Mouse (Mus musculus) embryonic facial prominence, embryonic 14.5 days (tissue): ENCODE data around the gene Olfr287. TPM values are rescaled to one million over a fixed set of nuclear protein-coding genes. Genes with fewer than 3 reads are reported as not detected.

ENCODE experiments used
- ATAC-seq: fragments of 200-750 bp; cut with Nextera tagmentation; 2 replicates; pipeline ENCODE4 v1.8.0; 2017; ENCODE audit warnings: low read depth, moderate number of reproducible peaks, moderate TSS enrichment
- DNase-seq: peaks from one replicate; pipeline ENCODE4 v3.0.0-alpha.2; 2015; ENCODE audit warnings: low spot score
- H3K27ac ChIP-seq: fragments of 300-500 bp; sonication (generic); replicated peaks from 2 replicates; pipeline ENCODE4 v1.5.1; 2014; ENCODE audit warnings: low read depth, mild to moderate bottlenecking, low read length, moderate library complexity
- H3K27me3 ChIP-seq: fragments of 300-500 bp; sonication (generic); replicated peaks from 2 replicates; pipeline ENCODE4 v1.6.1; 2014; ENCODE audit warnings: low read length; ENCODE audit not compliant: control insufficient read depth, insufficient read depth
- H3K36me3 ChIP-seq: fragments of 300-500 bp; sonication (generic); 2 replicates; pipeline ENCODE4 v1.6.1; 2014; ENCODE audit warnings: low read length, mixed read lengths; ENCODE audit not compliant: control insufficient read depth, insufficient read depth
- H3K4me1 ChIP-seq: fragments of 300-500 bp; sonication (generic); 2 replicates; pipeline ENCODE4 v1.6.1; 2014; ENCODE audit warnings: antibody characterized with exemption, low read length; ENCODE audit not compliant: control insufficient read depth, insufficient read depth
- H3K4me2 ChIP-seq: fragments of 300-500 bp; sonication (generic); 2 replicates; pipeline ENCODE4 v1.6.1; 2014; ENCODE audit warnings: low read depth, mild to moderate bottlenecking, low read length, moderate library complexity, mixed read lengths
- H3K4me3 ChIP-seq: fragments of 300-500 bp; sonication (generic); 2 replicates; pipeline ENCODE4 v1.5.1; 2014; ENCODE audit warnings: low read depth, mild to moderate bottlenecking, low read length
- H3K9ac ChIP-seq: fragments of 300-500 bp; sonication (generic); 2 replicates; pipeline ENCODE4 v1.6.1; 2014; ENCODE audit warnings: low read depth, mild to moderate bottlenecking, low read length, moderate library complexity, mixed read lengths
- H3K9me3 ChIP-seq: fragments of 300-500 bp; sonication (generic); 2 replicates; pipeline ENCODE4 v1.6.1; 2016; ENCODE audit warnings: low read length; ENCODE audit not compliant: control insufficient read depth
- WGBS: fragments of 180-500 bp; shearing (Covaris S2); extraction: QIAGEN DNeasy Blood & Tissue Kit; methylation state at CpG from one replicate; pipeline ENCODE4 v1.1.7; 2014; 5-methylcytosine and 5-hydroxymethylcytosine counted together
- polyA plus RNA-seq: library from polyadenylated mRNA; unstranded; fragments of >200 nt; fragmentation: Nextera tagmentation; extraction: Ambion mirVana; gene quantifications from 2 replicates; pipeline ENCODE4 v1.2.1, GENCODE M21; 2014

The Olfr287 gene
- polyA plus RNA-seq, 1 experiment from 2014 or later, result not detected

DNA sequence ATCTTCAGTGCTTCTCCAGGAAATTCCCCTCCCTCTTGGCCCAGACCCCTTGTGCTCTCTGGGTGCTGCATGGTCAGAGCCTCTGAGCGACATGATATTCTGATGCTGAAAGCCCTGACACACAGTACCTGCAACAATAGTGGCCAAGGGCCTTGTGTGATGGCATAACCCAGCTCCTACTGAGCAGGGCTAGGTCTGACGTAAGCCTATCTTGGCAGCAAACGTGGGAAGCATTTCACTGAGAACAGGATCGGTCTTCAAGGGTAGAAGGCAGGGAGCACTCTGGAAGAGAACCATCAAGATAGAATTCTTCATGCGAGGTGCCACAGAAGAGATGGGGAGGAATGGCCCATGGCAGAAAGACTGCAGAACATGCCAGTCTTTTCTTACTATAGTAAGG, 55.3 kb downstream of the Olfr287 start, which contains the start of gene Asb8:
Gene Asb8 (minus strand): TSS at position 101 of the 400 bp plus-strand sequence.
- Histone ChIP-seq H3K4me3 (no peak within 1 kb of the TSS), H3K9me3 (no peaks in the 10 kb centered on the region), H3K9ac (no peak within 1 kb of the TSS), H3K27me3 (peaks cover 52% of the 10 kb centered on the region), H3K4me2 (no peak within 1 kb of the TSS), H3K27ac (no peak within 1 kb of the TSS), H3K36me3 (no peaks in the 10 kb centered on the region), H3K4me1 (no peaks in the 10 kb centered on the region)
- DNase-seq (no peak), ATAC-seq (no peak)
- WGBS, result 85% methylated on average over 5 of the region's 5 CpGs

- Histone ChIP-seq H3K9ac (no peak overlapping the region), H3K36me3 (no peaks in the 10 kb centered on the region), H3K4me3 (no peak overlapping the region), H3K4me1 (no peaks in the 10 kb centered on the region), H3K27me3 (peaks cover 22% of the 10 kb centered on the region), H3K27ac (no peak overlapping the region), H3K4me2 (no peak overlapping the region), H3K9me3 (no peaks in the 10 kb centered on the region)
- WGBS, result 73% methylated on average over 4 of the region's 4 CpGs
- ATAC-seq (no peak), DNase-seq (no peak)
Observed at GRCm38 (mm10) chr15:98162561-98162960, 58.3 kb downstream of the Olfr287 start.

DNA sequence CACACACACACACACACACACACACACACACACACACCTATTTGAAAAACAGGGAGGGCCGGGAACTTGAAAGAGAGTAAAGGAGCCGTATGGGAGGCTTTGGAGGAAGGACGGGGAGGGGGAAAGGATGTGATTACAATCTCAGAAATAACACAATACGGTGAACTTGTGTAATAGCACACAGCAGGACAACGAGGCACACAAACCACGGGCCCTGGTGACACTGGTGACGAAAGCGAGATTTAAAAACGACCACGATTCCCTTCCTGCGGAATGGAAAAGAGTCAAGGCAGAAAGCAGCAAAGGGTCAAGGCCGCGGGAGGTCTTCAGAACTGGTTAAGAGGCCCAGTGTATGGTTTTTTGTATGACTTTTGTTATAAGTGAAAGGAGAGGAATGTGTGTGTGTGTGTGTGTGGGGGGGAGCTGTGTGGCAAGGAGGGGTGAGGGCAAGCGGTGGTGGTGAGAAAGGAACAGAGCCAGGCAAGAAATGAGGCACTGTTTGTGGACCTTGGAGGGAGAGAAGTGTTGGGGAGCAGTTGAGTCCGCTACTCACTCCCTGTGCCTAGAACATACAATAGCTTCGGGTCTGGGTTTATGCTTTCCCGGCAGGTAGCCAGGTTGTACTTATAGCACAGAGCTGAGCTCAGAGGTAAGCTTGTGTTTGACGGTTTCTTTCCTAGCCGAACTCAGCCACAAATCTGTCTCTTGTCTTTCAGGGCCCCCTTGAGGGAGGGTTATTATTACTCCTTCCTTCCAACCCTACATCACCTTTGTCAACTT, 59.6 kb downstream of the Olfr287 start:
- H3K9ac ChIP-seq, result no peak overlapping the region
- no peaks in the 10 kb centered on the region for H3K9me3 ChIP-seq
- H3K4me1 ChIP-seq, result no peaks in the 10 kb centered on the region
- ATAC-seq (no peak), DNase-seq (no peak)
- H3K27ac ChIP-seq, result no peak overlapping the region
- H3K27me3 ChIP-seq, result peaks cover 8% of the 10 kb centered on the region; the same call in 1 of the 2 replicates
- H3K36me3 ChIP-seq, result no peaks in the 10 kb centered on the region
- H3K4me2 ChIP-seq, result no peak overlapping the region
- no peak overlapping the region for H3K4me3 ChIP-seq
- WGBS, result 61% methylated on average over 19 of the region's 19 CpGs

DNA sequence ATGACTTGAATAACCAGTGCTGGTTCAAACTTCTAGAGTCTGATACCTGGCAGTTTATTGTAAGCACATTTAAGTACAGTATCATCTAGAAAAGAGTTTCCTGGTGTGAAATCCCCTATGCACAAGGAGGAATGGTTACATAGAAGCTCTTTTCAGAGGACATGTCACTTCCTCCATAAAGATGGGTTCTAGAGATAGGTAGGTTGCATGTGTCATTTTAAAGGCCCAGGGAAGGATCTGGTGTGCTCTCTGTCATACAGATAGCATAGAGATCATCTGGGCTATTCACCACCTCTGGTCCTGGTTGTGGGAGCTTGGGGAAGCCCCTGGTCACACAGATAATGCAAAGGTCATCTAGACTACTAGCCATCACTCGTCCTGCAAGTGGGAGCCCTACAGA, 63.6 kb downstream of the Olfr287 start:
- Histone ChIP-seq H3K4me3 (no peak overlapping the region), H3K27me3 (no peaks in the 10 kb centered on the region), H3K9me3 (no peaks in the 10 kb centered on the region), H3K27ac (no peak overlapping the region), H3K4me1 (no peaks in the 10 kb centered on the region), H3K4me2 (no peak overlapping the region), H3K9ac (no peak overlapping the region), H3K36me3 (no peaks in the 10 kb centered on the region)
- ATAC-seq (no peak), DNase-seq (no peak)
- 61% methylated on average over 1 of the region's 1 CpGs for WGBS

Other genes with a start within 250 kb of the Olfr287 start
- 372 and 595 TPM in 2 replicates for gene Col2a1, start 216.4 kb downstream of the Olfr287 start, polyA plus RNA-seq
- gene Pfkm, start 128.5 kb downstream of the Olfr287 start, polyA plus RNA-seq, result 62.2 and 69.6 TPM in 2 replicates
- 27.2 and 29.4 TPM in 2 replicates for gene Senp1, start 127.3 kb downstream of the Olfr287 start, polyA plus RNA-seq
- 58.4 and 62.5 TPM in 2 replicates for gene Asb8, start 55.4 kb downstream of the Olfr287 start, polyA plus RNA-seq
- gene Ccdc184, start 53.9 kb downstream of the Olfr287 start, polyA plus RNA-seq, result 2.0 and 2.5 TPM in 2 replicates
- not detected in 2 replicates for gene Olfr288, start 25.5 kb downstream of the Olfr287 start, polyA plus RNA-seq
- not detected in 2 replicates for gene Gm44579, start 79 bp downstream of the Olfr287 start, polyA plus RNA-seq
- gene Olfr286, start 13.4 kb upstream of the Olfr287 start, polyA plus RNA-seq, result not detected in 2 replicates
- gene H1fnt, start 36.2 kb upstream of the Olfr287 start, polyA plus RNA-seq, result not detected in 2 replicates
- 1.0 TPM in 2 replicates for gene Zfp641, start 75.1 kb upstream of the Olfr287 start, polyA plus RNA-seq
- gene Olfr285, start 96.3 kb upstream of the Olfr287 start, polyA plus RNA-seq, result 0.03 and 0.04 TPM in 2 replicates
- gene Olfr284, start 119.9 kb upstream of the Olfr287 start, polyA plus RNA-seq, result 0.43 TPM in 1 of 2 replicates, not detected in the other
- not detected in 2 replicates for gene Olfr283, start 159.9 kb upstream of the Olfr287 start, polyA plus RNA-seq
- 0.17 TPM in 1 of 2 replicates, not detected in the other for gene Olfr282, start 210.2 kb upstream of the Olfr287 start, polyA plus RNA-seq
- gene Olfr281, start 231.5 kb upstream of the Olfr287 start, polyA plus RNA-seq, result 0.22 and 0.50 TPM in 2 replicates
- not detected in 2 replicates for gene OR5BS1P, start 248.8 kb upstream of the Olfr287 start, polyA plus RNA-seq